8 mouse cellular contexts compared by ENCODE assay signal in the genomic region with DNA sequence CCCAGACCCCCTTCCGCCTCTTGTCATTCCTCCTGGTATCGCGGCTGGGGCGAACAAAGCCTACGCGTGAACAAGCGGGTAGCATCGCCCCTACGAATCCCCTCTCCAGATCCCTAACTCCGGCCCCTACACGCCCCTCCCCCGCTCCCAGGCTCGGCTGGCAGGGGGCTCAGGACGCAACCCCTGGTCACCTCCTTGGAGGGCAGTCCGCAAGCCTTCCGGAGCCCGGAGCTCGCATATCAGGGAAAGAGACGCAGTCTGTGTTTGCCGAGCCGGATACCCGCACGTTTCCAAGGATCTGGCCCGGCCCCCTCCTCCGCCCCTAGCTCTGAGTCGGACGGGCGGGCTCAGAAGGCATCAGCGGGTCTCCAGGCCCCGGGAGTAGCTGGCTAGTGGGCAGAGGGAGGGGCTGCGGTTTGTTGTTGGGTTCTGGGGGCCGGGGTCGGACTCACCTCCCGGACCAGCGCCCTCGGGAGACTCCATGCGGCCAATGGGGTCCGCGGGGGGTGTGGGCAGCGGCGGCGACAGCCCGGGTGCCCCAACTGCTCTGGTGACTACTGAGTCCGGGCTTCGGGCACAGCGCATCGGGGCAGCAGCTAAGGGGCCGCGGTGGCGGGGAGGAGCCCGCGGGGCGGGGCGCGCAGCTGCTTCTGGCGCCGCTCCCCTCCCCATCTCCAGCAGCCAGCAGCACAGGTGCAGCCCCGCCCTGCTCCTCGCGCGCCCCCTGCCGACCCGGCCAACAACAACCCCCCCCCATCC. TPM values are rescaled to one million over a fixed set of nuclear protein-coding genes. Genes with fewer than 3 reads are reported as not detected.
DNase-seq lines count a peak whose midpoint lies in the region; ATAC-seq and TF ChIP-seq lines count a peak whose summit lies in the region.

A gene (minus strand): TSS at position 683 of the 759 bp plus-strand sequence.

- peaks cover 36% of the 10 kb centered on the region for H3K27me3 ChIP-seq in kidney, embryonic 16.5 days (ENCODE audit: insufficient read depth, low read length)
- peaks cover 11% of the 10 kb centered on the region; the same call in 1 of the 2 replicates for H3K27me3 ChIP-seq in liver, adult 2 months (ENCODE audit: control insufficient read depth, insufficient read depth, low read length)
- 0 out of 2 replicates have a peak, but pooled peaks cover 6% of the 10 kb centered on the region for H3K27me3 ChIP-seq in neural tube, embryonic 12.5 days (replicated peaks)

- H3K4me2 ChIP-seq in kidney, embryonic 16.5 days (replicated peaks; ENCODE audit: low read depth, low read length) = peak within 1 kb of the TSS; percentile 98
- peak within 1 kb of the TSS; percentile 80 for H3K4me2 ChIP-seq in neural tube, embryonic 12.5 days (replicated peaks)

- H3K4me1 ChIP-seq in kidney, embryonic 16.5 days (ENCODE audit: insufficient read depth, low read length) = peaks cover 20% of the 10 kb centered on the region
- H3K4me1 ChIP-seq in liver, adult 2 months (ENCODE audit: control insufficient read depth, insufficient read depth, low read length) = peaks cover 5% of the 10 kb centered on the region
- H3K4me1 ChIP-seq in neural tube, embryonic 12.5 days = peaks cover 39% of the 10 kb centered on the region

- no peaks in the 10 kb centered on the region for H3K79me2 ChIP-seq in liver, adult 2 months (ENCODE audit: control insufficient read depth, insufficient read depth, low read length)

- H3K4me3 ChIP-seq in kidney, embryonic 16.5 days (ENCODE audit: low read length) = peak within 1 kb of the TSS; percentile 69
- peak within 1 kb of the TSS; percentile 25; the same call in 1 of the 2 replicates for H3K4me3 ChIP-seq in liver, adult 2 months (ENCODE audit: insufficient read depth, low read depth, low read length)
- peak within 1 kb of the TSS; percentile 72 for H3K4me3 ChIP-seq in neural tube, embryonic 12.5 days

- ATAC-seq in kidney, embryonic 16.5 days (ENCODE audit: low FRiP score, low TSS enrichment) = peak; percentile 54
- peak; percentile 52 for ATAC-seq in neural tube, embryonic 12.5 days (ENCODE audit: low FRiP score, low read depth)

- H3K27ac ChIP-seq in kidney, embryonic 16.5 days (ENCODE audit: low read length) = no peak within 1 kb of the TSS
- H3K27ac ChIP-seq in liver, adult 2 months (replicated peaks; ENCODE audit: insufficient read depth, low read depth, low read length) = no peak within 1 kb of the TSS
- H3K27ac ChIP-seq in neural tube, embryonic 12.5 days = peak within 1 kb of the TSS; percentile 87

- H3K36me3 ChIP-seq in kidney, embryonic 16.5 days (ENCODE audit: insufficient read depth, low read length) = no peaks in the 10 kb centered on the region
- H3K36me3 ChIP-seq in liver, adult 2 months (ENCODE audit: control insufficient read depth, insufficient read depth, low read length) = no peaks in the 10 kb centered on the region
- peaks cover under 1% of the 10 kb centered on the region; the same call in 1 of the 2 replicates for H3K36me3 ChIP-seq in neural tube, embryonic 12.5 days

- peak; percentile 23 for DNase-seq in layer of hippocampus, adult 11-12 months (ENCODE audit: low spot score)
- no peak for DNase-seq in layer of hippocampus, adult 9-10 months (ENCODE audit: low spot score)
- peak; percentile 59 for DNase-seq in cerebellum, adult 9-11 months
- DNase-seq in gastrocnemius, postnatal 14 days = peak; percentile 46
- no peak for DNase-seq in liver, adult 2 months (ENCODE audit: extremely low read depth, low read depth, low spot score)
- DNase-seq in thymus, postnatal 10 days (ENCODE audit: low spot score in 2 of 2) = peak; percentile 77 to 93

- intact Hi-C loops in gastrocnemius, postnatal 14 days (cut with DNase I; ENCODE audit: low total_unique reads) = no loop called here

- TF ChIP-seq CTCF in liver, adult 2 months (IDR thresholded peaks at IDR 0.05; ENCODE audit: low read depth, low read length) = no peak

- WGBS in kidney, embryonic 16.5 days = under 1% methylated on average over 52 of the region's 63 CpGs
- 4% methylated on average over 53 of the region's 63 CpGs for WGBS in liver, adult 2 months
- WGBS in neural tube, embryonic 12.5 days = under 1% methylated on average over 55 of the region's 63 CpGs

- no peak for TF ChIP-seq POLR2A in liver, adult 2 months (IDR thresholded peaks at IDR 0.05; ENCODE audit: extremely low read depth, insufficient read depth, low read length)

- H3K9me3 ChIP-seq in kidney, embryonic 16.5 days (ENCODE audit: low read length) = no peaks in the 10 kb centered on the region
- H3K9me3 ChIP-seq in neural tube, embryonic 12.5 days = no peaks in the 10 kb centered on the region

- peak within 1 kb of the TSS; percentile 64 for H3K9ac ChIP-seq in kidney, embryonic 16.5 days (replicated peaks; ENCODE audit: low read length)
- H3K9ac ChIP-seq in liver, adult 2 months (ENCODE audit: low read depth, low read length) = no peak within 1 kb of the TSS
- peak within 1 kb of the TSS; percentile 89 for H3K9ac ChIP-seq in neural tube, embryonic 12.5 days

RNA-seq across cellular contexts. Expression of the gene that starts here (rescaled TPM):
- not detected for total RNA-seq in gastrocnemius, postnatal 14 days (2021)
- 4.1 and 4.3 TPM in 2 replicates for polyA plus RNA-seq in kidney, embryonic 16.5 days (2015; fragmentation: Nextera tagmentation; extraction: Ambion mirVana)
- total RNA-seq in liver, adult 2 months (2014; rRNA removed) = not detected in 2 replicates
- not detected in 2 replicates for polyA plus RNA-seq in liver, adult 2 months (2012; rRNA removed)
- polyA plus RNA-seq in neural tube, embryonic 12.5 days (2016; fragmentation: Nextera tagmentation; extraction: Ambion mirVana) = 55.5 and 56.0 TPM in 2 replicates

Comparison
In these comparisons a context has a peak if more than half of its experiments do, and no peak if none do; other contexts are left out.
1. RNA of the gene that starts here (polyA plus RNA-seq): 55.5 to 56.0 TPM in neural tube, embryonic 12.5 days; 4.1 to 4.3 TPM in kidney, embryonic 16.5 days and not detected in liver, adult 2 months; every median in the first group is over 10 times any median in the second.
2. DNase-seq: peak in layer of hippocampus, adult 11-12 months (single experiment), cerebellum, adult 9-11 months (single experiment) and thymus, postnatal 10 days (2 of 2); none in layer of hippocampus, adult 9-10 months (single experiment) and liver, adult 2 months (single experiment).
3. Peak in DNase-seq in gastrocnemius, postnatal 14 days; RNA of the gene not detected or under 1 TPM.
4. Peak in every context shown above with its lines, with median percentiles within 50 percentile points of each other: H3K4me3 ChIP-seq.